Mouse (Mus musculus): ENCODE data around the gene Gtf2e1.

GRCm38 (mm10) chr16:37463981-37464380, 75.6 kb downstream of the Gtf2e1 start:
- TF ChIP-seq POLR2A (IDR thresholded peaks at IDR 0.05; ENCODE audit: insufficient read depth, low read depth, low read length), result no peak
- TF ChIP-seq CTCF (IDR thresholded peaks at IDR 0.05; ENCODE audit: insufficient read depth, low read depth, low read length), result no peak
